ENCODE assay signal across 7 mouse cellular contexts in genomic region chr7:111969198-111969887, GRCm38 (mm10). TPM values are rescaled to one million over a fixed set of nuclear protein-coding genes. Genes with fewer than 3 reads are reported as not detected.
DNase-seq lines count a peak whose midpoint lies in the region; ATAC-seq lines count a peak whose summit lies in the region.

No protein-coding gene starts in this region.

- peak; percentile 66; the same call in 1 of the 2 replicates for ATAC-seq in common myeloid progenitor, adult 5-6 weeks (replicated peaks; ENCODE audit: low read depth, poor library complexity, severe bottlenecking)

- intact Hi-C loops in gastrocnemius, postnatal 36 days (cut with DNase I) = loop anchor here (2.0 to 5.0 kb wide), 4 partner anchors 97 to 927 kb away; no protein-coding TSS in a partner anchor

- DNase-seq in ES-CJ7 (ENCODE audit: low read depth, low spot score) (peak; percentile 12), adipocyte (ENCODE audit: low spot score) (peak; percentile 81)
- peak; percentile 21 to 38 for DNase-seq in gastrocnemius, postnatal 36 days
- DNase-seq in layer of hippocampus, adult 8-10 months (ENCODE audit: low spot score in 2 of 2) = peak; percentile 59 to 79
- DNase-seq in lung, postnatal 10 days = peak; percentile 86
- peak; percentile 15 for DNase-seq in skeletal muscle tissue, adult 2 months (ENCODE audit: low read depth, low spot score)

RNA-seq across cellular contexts. Expression of gene Usp47, which starts 54.0 kb away (rescaled TPM):
- total RNA-seq in common myeloid progenitor, adult 5-6 weeks (2017) = 115 and 125 TPM in 2 replicates
- total RNA-seq in gastrocnemius, postnatal 36 days (2021) = 100 to 1,000 TPM; 174 to 189 TPM
- 10 to 100 TPM; 63.3 to 69.2 (median 66.6) TPM for total RNA-seq in layer of hippocampus, adult 8-10 months (2022)

Comparison
In these comparisons a context has a peak if more than half of its experiments do, and no peak if none do; other contexts are left out.
1. Peak in every context shown above with its lines: DNase-seq and ATAC-seq.
2. DNase-seq: peak in every context shown above with its lines; median percentile 86 in lung, postnatal 10 days; 81 in adipocyte; 69 in layer of hippocampus, adult 8-10 months; 30 in gastrocnemius, postnatal 36 days; 15 in skeletal muscle tissue, adult 2 months; 12 in ES-CJ7.